Mouse (Mus musculus): ENCODE data around the gene Bex3. TPM values are rescaled to one million over a fixed set of nuclear protein-coding genes. Genes with fewer than 3 reads are reported as not detected.

The Bex3 gene
- total RNA-seq (2023) = 78.8 to 93.4 TPM (median 81.0 TPM) in 4 replicates

GRCm38 (mm10) chrX:136269743-136270392 lies at the start of gene Bex3:
TSS of gene Bex3 (plus strand) at chrX:136270253.

GRCm38 (mm10) chrX:136244574-136245229 lies 25.4 kb upstream of the Bex3 start, which contains the start of gene Tceal9:
TSS of gene Tceal9 (plus strand) at chrX:136245079.

Other genes starting within 250 kb of the Bex3 start
- not detected in 4 replicates for gene Arxes1, start 236.9 kb upstream of the Bex3 start, total RNA-seq (2023)
- not detected in 4 replicates for gene Bex2, start 202.0 kb upstream of the Bex3 start, total RNA-seq (2023)
- gene Nxf3, start 185.0 kb upstream of the Bex3 start, total RNA-seq (2023) = not detected in 4 replicates
- not detected in 4 replicates for gene Bex4, start 131.3 kb upstream of the Bex3 start, total RNA-seq (2023)
- gene Tceal8, start 97.9 kb upstream of the Bex3 start, total RNA-seq (2023) = 0.92 to 3.4 TPM (median 2.3 TPM) in 4 replicates
- not detected in 4 replicates for gene Tceal5, start 66.4 kb upstream of the Bex3 start, total RNA-seq (2023)
- not detected in 4 replicates for gene Tceal7, start 55.5 kb upstream of the Bex3 start, total RNA-seq (2023)
- gene Bex1, start 54.7 kb upstream of the Bex3 start, total RNA-seq (2023) = 2.8 to 5.0 TPM (median 3.4 TPM) in 4 replicates
- gene Tceal9, start 25.2 kb upstream of the Bex3 start, total RNA-seq (2023) = 68.8 to 79.3 TPM (median 75.6 TPM) in 4 replicates
- gene Kir3dl1, start 247.7 kb downstream of the Bex3 start, total RNA-seq (2023) = not detected in 4 replicates